Mouse (Mus musculus): ENCODE measurements around the gene Itgb4.

GRCm38 (mm10) chr11:115945247-115945646 is 29.3 kb upstream of the Itgb4 start:
- no peak for TF ChIP-seq CTCF (IDR thresholded peaks at IDR 0.05; ENCODE audit: low read depth)
- TF ChIP-seq EP300 (optimal IDR thresholded peaks at IDR 0.05): no peak
